Mouse (Mus musculus): ENCODE results near the gene Oaz1. TPM values are rescaled to one million over a fixed set of nuclear protein-coding genes. Genes with fewer than 3 reads are reported as not detected.
"Not testable (repeated sequence)": the region's sequence is repeated elsewhere in the genome, so short reads cannot be mapped to it uniquely, and the experiment has no call there.

The Oaz1 gene
- polyA plus RNA-seq, 1 experiment = 1,172 TPM

DNA sequence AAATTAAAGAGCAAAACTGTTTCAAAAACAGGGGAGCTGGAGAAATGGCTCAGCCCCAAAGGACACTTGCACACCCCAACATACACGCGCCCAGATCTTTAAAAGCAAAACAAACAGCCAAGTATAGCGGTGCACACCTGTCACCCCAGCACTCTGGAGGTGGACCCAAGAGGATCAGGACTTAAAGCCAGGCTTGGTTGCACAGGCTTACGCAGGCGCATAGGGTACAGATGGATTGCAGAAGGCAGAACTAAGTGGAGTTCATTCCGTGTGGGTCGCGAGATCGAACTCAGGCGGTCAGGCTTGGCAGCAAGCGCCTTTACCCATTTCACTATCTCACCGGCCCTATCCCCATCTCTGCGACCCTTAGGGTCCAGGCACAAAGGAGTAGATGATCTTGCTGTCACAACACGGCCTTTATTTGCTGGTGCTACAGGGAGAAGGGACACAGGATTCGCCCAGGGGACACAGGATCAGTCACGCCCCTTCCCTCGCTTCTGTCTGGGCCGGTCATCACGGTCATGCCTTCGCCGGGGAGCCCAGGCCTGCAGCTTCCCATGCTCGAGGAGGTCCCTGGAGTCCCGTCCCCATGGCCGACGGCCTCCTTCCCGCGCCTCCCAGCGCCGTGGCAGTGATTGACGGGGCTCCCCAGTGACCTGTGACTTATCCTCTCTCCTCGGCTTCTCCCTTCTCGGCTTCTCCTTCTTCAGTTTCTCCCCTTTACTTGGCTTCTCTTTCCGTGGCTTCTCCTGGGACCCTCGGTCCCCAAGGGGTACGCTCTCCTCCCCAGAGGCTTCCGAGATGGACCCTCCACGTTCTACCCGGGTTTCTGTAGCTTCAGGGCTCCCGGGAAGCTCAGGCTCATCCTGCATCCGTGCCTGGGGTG is 18.1 kb upstream of the Oaz1 start:
- 24% methylated on average over 40 of the region's 40 CpGs for whole genome bisulfite sequencing
- no peak overlapping the region for H3K4me3 ChIP-seq (ENCODE audit: low read depth, low read length)
- H3K27me3 ChIP-seq (ENCODE audit: control insufficient read depth, insufficient read depth, low read length) = peaks cover 16% of the 10 kb centered on the region
- H3K4me1 ChIP-seq (ENCODE audit: control insufficient read depth, insufficient read depth, insufficient read length, low read length) = peaks cover 15% of the 10 kb centered on the region
- H3K36me3 ChIP-seq (ENCODE audit: control insufficient read depth, insufficient read depth, low read length) = peaks cover 16% of the 10 kb centered on the region
- no peak for TF ChIP-seq POLR2A (IDR thresholded peaks at IDR 0.05; ENCODE audit: low read depth, low read length)
- no peak for TF ChIP-seq CTCF (IDR thresholded peaks at IDR 0.05; ENCODE audit: extremely low read depth, insufficient read length, insufficient replicate concordance, low read depth, low read length)
- H3K27ac ChIP-seq (ENCODE audit: insufficient read depth, low read depth, low read length) = no peak overlapping the region

DNA sequence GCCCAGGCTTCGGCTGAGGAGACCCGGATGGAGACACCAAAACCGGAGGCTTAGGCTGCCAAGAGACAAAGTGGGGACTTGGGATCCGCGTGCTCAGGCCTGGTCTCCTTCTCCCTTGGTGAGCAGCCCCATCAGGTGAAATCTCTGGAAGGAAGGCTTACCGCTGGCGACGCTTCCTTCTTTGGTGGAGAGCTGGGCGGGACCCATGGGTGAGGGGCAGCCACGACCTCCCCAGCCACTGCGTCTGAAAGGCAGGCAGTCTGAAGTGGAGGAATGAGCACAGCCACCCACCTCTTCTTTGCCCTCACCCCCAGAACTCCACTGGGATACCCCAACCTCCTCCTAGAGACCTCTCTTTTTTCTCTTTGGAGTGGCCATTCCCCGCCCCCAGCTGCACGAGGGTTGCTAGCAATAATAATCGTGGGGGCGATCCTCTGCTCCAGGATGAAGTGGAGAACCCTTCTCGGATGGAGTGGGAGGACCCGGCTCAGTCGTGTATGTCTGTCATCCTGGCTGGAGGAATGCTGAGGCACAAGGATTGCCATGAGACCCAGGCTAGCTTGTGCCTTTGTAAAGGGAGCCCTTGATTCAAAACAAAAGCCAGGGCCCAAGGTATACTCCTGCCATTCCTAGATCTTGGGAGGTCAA is 17.3 kb upstream of the Oaz1 start:
- TF ChIP-seq CTCF (IDR thresholded peaks at IDR 0.05; ENCODE audit: extremely low read depth, insufficient read length, insufficient replicate concordance, low read depth, low read length) (no peak), POLR2A (IDR thresholded peaks at IDR 0.05; ENCODE audit: low read depth, low read length) (no peak)
- H3K4me3 ChIP-seq (ENCODE audit: low read depth, low read length) = no peak overlapping the region
- 17% methylated on average over 18 of the region's 18 CpGs for WGBS
- H3K27me3 ChIP-seq (ENCODE audit: control insufficient read depth, insufficient read depth, low read length) = peaks cover 16% of the 10 kb centered on the region
- no peak overlapping the region for H3K27ac ChIP-seq (ENCODE audit: insufficient read depth, low read depth, low read length)
- H3K36me3 ChIP-seq (ENCODE audit: control insufficient read depth, insufficient read depth, low read length) = peaks cover 9% of the 10 kb centered on the region
- H3K4me1 ChIP-seq (ENCODE audit: control insufficient read depth, insufficient read depth, insufficient read length, low read length) = peaks cover 15% of the 10 kb centered on the region

DNA sequence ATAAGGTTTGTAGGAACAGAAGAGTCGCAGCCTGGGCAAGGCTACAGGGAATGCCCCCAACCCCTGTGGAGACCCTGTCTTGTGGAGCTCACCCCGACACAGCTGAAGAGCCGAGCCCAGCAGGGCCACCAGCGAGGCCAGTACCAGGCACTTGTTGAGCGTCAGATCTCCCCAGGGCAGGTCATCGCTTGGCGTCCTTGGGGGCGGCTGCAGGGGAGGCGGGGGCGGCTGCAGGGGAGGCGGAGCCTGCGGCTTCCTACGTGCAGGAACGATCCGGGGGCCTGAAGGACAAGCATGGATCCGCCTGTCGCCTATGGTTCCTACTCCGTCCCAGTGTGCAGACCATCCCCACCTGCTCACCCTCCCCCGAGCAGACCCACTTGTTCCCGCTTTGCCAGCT is 16.4 kb upstream of the Oaz1 start:
- 11% methylated on average over 20 of the region's 20 CpGs for WGBS
- Histone ChIP-seq H3K27ac (ENCODE audit: insufficient read depth, low read depth, low read length) (no peak overlapping the region), H3K27me3 (ENCODE audit: control insufficient read depth, insufficient read depth, low read length) (peaks cover 16% of the 10 kb centered on the region), H3K4me3 (ENCODE audit: low read depth, low read length) (no peak overlapping the region), H3K36me3 (ENCODE audit: control insufficient read depth, insufficient read depth, low read length) (no peaks in the 10 kb centered on the region), H3K4me1 (ENCODE audit: control insufficient read depth, insufficient read depth, insufficient read length, low read length) (peaks cover 15% of the 10 kb centered on the region)
- no peak for TF ChIP-seq POLR2A (IDR thresholded peaks at IDR 0.05; ENCODE audit: low read depth, low read length)
- no peak for TF ChIP-seq CTCF (IDR thresholded peaks at IDR 0.05; ENCODE audit: extremely low read depth, insufficient read length, insufficient replicate concordance, low read depth, low read length)

DNA sequence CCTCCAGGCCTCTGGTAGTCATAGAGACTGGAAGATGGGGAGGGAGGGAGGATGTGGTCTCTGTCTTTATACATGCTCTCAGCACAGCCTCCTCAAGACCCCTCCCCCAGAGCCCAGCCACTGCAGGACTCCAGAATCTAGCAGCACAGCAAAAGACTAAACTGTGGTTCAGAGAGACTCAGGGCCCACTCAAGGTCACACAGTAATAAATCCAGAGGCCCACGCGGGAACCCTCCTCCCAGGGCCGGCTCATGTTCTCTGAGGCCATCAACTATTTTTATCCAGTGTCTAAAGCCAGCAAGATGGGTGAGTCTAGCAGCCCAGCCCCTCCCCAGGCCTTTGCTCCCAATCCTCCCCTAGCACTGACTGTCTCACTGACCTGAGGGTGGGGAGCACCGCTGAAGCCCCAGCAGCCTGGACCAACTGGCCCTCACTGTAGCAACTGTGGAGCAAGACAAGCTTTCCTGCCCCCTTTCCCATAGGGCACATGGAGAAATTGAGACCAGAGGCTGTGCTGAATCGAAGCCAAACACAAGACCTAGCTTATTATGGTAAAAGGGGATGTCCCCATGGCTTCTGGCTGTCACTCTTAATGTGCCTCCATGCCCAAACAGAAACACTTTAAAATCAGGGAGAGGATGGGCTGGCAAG is 13.9 kb upstream of the Oaz1 start:
- 0 out of 2 replicates have a peak, but pooled peaks cover 3% of the 10 kb centered on the region for H3K4me1 ChIP-seq (ENCODE audit: control insufficient read depth, insufficient read depth, insufficient read length, low read length)
- 35% methylated on average over 5 of the region's 5 CpGs for WGBS

DNA sequence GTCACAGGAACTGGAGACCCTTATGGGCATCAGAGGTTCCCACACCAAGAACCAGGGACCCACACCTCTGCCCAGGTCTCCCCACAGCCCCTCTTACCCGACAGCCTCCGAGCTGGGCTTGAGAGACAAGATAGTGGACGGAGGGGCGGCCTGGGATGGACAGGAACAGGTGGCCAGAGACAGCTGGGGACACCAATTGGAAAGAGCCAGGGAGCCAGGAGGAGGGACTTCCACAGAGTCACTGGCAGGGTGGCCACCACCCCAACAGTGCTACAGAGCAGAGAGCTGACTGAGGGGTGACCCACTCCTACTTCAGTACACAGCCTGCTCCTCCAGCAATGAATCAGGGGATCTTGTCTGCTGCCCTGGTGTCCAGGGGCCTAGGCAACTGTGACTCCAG is 13.1 kb upstream of the Oaz1 start, which contains the start of gene Jsrp1:
TSS of gene Jsrp1 (minus strand) at position 133 of the 400 bp plus-strand sequence.
- WGBS = 89% methylated on average over 4 of the region's 4 CpGs
- TF ChIP-seq POLR2A (IDR thresholded peaks at IDR 0.05; ENCODE audit: low read depth, low read length) = no peak
- no peak for TF ChIP-seq CTCF (IDR thresholded peaks at IDR 0.05; ENCODE audit: extremely low read depth, insufficient read length, insufficient replicate concordance, low read depth, low read length)
- Histone ChIP-seq H3K36me3 (ENCODE audit: control insufficient read depth, insufficient read depth, low read length) (no peaks in the 10 kb centered on the region), H3K4me3 (ENCODE audit: low read depth, low read length) (no peak within 1 kb of the TSS), H3K27ac (ENCODE audit: insufficient read depth, low read depth, low read length) (no peak within 1 kb of the TSS), H3K27me3 (ENCODE audit: control insufficient read depth, insufficient read depth, low read length) (peaks cover 16% of the 10 kb centered on the region), H3K4me1 (ENCODE audit: control insufficient read depth, insufficient read depth, insufficient read length, low read length) (0 out of 2 replicates have a peak, but pooled peaks cover 3% of the 10 kb centered on the region)

More for the DNA sequence above, 13.9 kb upstream of the Oaz1 start:
- Histone ChIP-seq H3K4me3 (ENCODE audit: low read depth, low read length) (no peak overlapping the region), H3K36me3 (ENCODE audit: control insufficient read depth, insufficient read depth, low read length) (no peaks in the 10 kb centered on the region), H3K27me3 (ENCODE audit: control insufficient read depth, insufficient read depth, low read length) (peaks cover 16% of the 10 kb centered on the region), H3K27ac (ENCODE audit: insufficient read depth, low read depth, low read length) (no peak overlapping the region)
- TF ChIP-seq CTCF (IDR thresholded peaks at IDR 0.05; ENCODE audit: extremely low read depth, insufficient read length, insufficient replicate concordance, low read depth, low read length) (no peak), POLR2A (IDR thresholded peaks at IDR 0.05; ENCODE audit: low read depth, low read length) (no peak)

DNA sequence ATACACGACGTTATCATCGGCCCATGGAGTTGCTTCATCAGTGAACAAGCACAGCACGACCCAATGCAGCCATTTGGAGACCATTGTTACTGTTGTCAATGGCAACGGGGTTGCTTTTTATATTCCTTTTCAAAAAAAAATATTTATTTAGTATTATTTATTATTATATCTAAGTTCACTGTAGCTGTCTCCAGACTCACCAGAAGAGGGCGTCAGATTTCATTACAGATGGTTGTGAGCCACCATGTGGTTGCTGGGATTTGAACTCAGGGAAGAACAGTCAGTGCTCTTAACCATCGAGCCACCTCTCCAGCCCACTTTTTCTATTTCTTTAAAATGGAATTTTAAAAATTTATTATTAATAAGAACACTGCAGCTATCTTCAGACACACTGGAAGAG is 11.7 kb upstream of the Oaz1 start:
- Histone ChIP-seq H3K4me3 (ENCODE audit: low read depth, low read length) (no peak overlapping the region), H3K27me3 (ENCODE audit: control insufficient read depth, insufficient read depth, low read length) (peaks cover 7% of the 10 kb centered on the region), H3K4me1 (ENCODE audit: control insufficient read depth, insufficient read depth, insufficient read length, low read length) (peaks cover 3% of the 10 kb centered on the region; the same call in 1 of the 2 replicates), H3K27ac (ENCODE audit: insufficient read depth, low read depth, low read length) (no peak overlapping the region), H3K36me3 (ENCODE audit: control insufficient read depth, insufficient read depth, low read length) (no peaks in the 10 kb centered on the region)
- no peak for TF ChIP-seq CTCF (IDR thresholded peaks at IDR 0.05; ENCODE audit: extremely low read depth, insufficient read length, insufficient replicate concordance, low read depth, low read length)
- no peak for TF ChIP-seq POLR2A (IDR thresholded peaks at IDR 0.05; ENCODE audit: low read depth, low read length)
- 59% methylated on average over 7 of the region's 7 CpGs for WGBS

DNA sequence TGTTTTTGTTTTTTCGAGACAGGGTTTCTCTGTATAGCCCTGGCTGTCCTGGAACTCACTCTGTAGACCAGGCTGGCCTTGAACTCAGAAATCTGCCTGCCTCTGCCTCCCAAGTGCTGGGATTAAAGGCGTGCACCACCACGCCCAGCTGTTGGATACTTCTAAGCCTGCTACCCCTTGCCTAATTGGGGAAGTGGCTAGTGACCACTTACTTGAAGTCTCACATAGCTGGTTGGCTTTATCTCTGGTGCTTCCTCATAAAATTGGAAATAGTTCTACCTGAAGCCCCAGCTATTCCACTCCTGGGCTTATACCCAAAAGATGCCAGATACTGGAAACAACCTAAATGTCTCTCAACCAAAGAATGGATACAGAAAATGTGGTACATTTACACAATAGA is 10.2 kb upstream of the Oaz1 start:
- H3K36me3 ChIP-seq (ENCODE audit: control insufficient read depth, insufficient read depth, low read length); H3K27ac ChIP-seq (ENCODE audit: insufficient read depth, low read depth, low read length); H3K4me3 ChIP-seq (ENCODE audit: low read depth, low read length); H3K4me1 ChIP-seq (ENCODE audit: control insufficient read depth, insufficient read depth, insufficient read length, low read length); H3K27me3 ChIP-seq (ENCODE audit: control insufficient read depth, insufficient read depth, low read length): not testable (repeated sequence)
- WGBS = 69% methylated on average over 3 of the region's 3 CpGs

Data from small intestine, adult 2 months (tissue).